Mouse (Mus musculus) heart, postnatal 0 days (tissue): ENCODE measurements at regions not wholly inside any gene's neighbourhood (a gene's known extent, or its start where the extent isn't known, plus 50 kb on each side); places are given as distances from the start of the nearest gene placed in this dataset.
"Not testable (repeated sequence)": the region's sequence is repeated elsewhere in the genome, so short reads cannot be mapped to it uniquely, and the experiment has no call there.

ENCODE experiments used
- ATAC-seq: fragments of 200-750 bp; cut with Nextera tagmentation; 2 replicates; pipeline ENCODE4 v1.8.0; 2017; ENCODE audit warnings: low read depth, moderate number of reproducible peaks, moderate library complexity; ENCODE audit not compliant: insufficient read depth
- DNase-seq: peaks from one replicate; pipeline ENCODE4 v3.0.0-alpha.2; 2016; ENCODE audit warnings: low spot score
- H3K27ac ChIP-seq: fragments of 300-500 bp; sonication (generic); 2 replicates; pipeline ENCODE4 v1.5.1; 2014; ENCODE audit warnings: low read depth, mild to moderate bottlenecking
- H3K27me3 ChIP-seq: fragments of 300-500 bp; sonication (generic); 2 replicates; pipeline ENCODE4 v1.6.1; 2014; ENCODE audit warnings: low read length, mixed read lengths; ENCODE audit not compliant: control insufficient read depth, insufficient read depth
- H3K36me3 ChIP-seq: fragments of 300-500 bp; sonication (generic); replicated peaks from 2 replicates; pipeline ENCODE4 v1.6.1; 2014; ENCODE audit warnings: low read length, mixed read lengths; ENCODE audit not compliant: control insufficient read depth, insufficient read depth
- H3K4me1 ChIP-seq: fragments of 300-500 bp; sonication (generic); 2 replicates; pipeline ENCODE4 v1.6.1; 2014; ENCODE audit warnings: antibody characterized with exemption; ENCODE audit not compliant: control insufficient read depth, insufficient read depth
- H3K4me2 ChIP-seq: fragments of 300-500 bp; sonication (generic); 2 replicates; pipeline ENCODE4 v1.6.1; 2014; ENCODE audit warnings: low read depth, mild to moderate bottlenecking, low read length, moderate library complexity
- H3K4me3 ChIP-seq: fragments of 300-500 bp; sonication (generic); 2 replicates; pipeline ENCODE4 v1.5.1; 2014; ENCODE audit warnings: low read depth, low read length
- H3K9ac ChIP-seq: fragments of 300-500 bp; sonication (generic); replicated peaks from 2 replicates; pipeline ENCODE4 v1.6.1; 2014; ENCODE audit warnings: low read depth, low read length, mixed read lengths
- H3K9me3 ChIP-seq: fragments of 300-500 bp; sonication (generic); replicated peaks from 2 replicates; pipeline ENCODE4 v1.6.1; 2016; ENCODE audit warnings: low read length; ENCODE audit not compliant: control insufficient read depth
- CTCF ChIP-seq: IDR thresholded peaks from 2 replicates; pipeline ENCODE4 v1.5.1; 2016; ENCODE audit warnings: antibody characterized with exemption, control low read depth, low read depth
- EP300 ChIP-seq: IDR thresholded peaks from 2 replicates; pipeline ENCODE4 v1.6.1; 2016; ENCODE audit warnings: antibody characterized with exemption, low read depth
- WGBS: fragments of 180-500 bp; shearing (Covaris S2); extraction: QIAGEN DNeasy Blood & Tissue Kit; methylation state at CpG from one replicate; pipeline ENCODE4 v1.1.7; 2014; 5-methylcytosine and 5-hydroxymethylcytosine counted together

DNA sequence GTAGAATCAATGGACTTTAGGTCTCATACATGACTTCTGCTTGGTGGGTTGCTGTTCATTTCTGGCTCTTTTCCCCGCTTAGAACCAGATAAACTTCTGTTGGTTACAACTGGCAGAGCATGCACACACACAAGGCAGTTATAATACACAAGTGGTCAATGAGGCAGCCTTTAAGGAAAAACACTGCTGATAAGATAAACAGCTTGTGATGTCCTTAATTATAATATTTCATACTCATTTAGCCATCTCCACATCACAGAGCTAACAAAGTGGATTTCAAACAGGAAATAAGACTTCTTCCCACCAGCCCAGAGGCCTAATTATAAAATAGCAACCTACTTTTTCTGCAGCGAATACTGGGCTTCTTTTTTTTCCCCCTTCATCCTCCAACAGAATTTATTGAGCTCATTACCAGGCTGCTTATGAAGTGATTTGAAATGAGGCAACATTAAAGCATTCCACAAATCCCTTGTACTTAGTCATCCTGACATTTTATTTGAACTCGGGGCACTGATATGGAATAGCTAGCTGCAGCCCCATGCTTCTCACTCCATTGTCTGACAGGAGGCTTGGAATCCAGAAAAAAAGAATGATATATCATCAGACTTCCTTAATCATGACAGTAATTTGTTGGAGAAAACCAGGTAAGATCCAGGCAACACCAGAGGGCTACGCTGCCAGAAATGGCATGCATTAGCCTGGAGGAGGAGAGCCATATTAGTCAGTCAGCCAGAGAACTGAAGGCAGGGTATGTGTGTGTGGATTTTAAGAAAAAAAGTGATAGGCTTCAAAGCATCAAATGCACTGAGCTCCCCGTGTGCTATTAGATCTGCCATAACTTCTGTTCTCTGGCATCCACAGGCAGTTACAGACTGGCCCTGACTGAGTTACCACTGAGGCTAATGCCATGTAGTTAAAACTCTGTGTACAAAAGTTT lies 620.3 kb upstream of the Map3k7 start:
- 63% methylated on average over 5 of the region's 5 CpGs for WGBS
- Histone ChIP-seq H3K4me2 (no peak overlapping the region), H3K27ac (no peak overlapping the region), H3K9me3 (no peaks in the 10 kb centered on the region), H3K27me3 (no peaks in the 10 kb centered on the region), H3K36me3 (no peaks in the 10 kb centered on the region), H3K9ac (no peak overlapping the region), H3K4me3 (no peak overlapping the region), H3K4me1 (no peaks in the 10 kb centered on the region)
- no peak for ATAC-seq
- DNase-seq = no peak
- TF ChIP-seq CTCF (no peak), EP300 (no peak)

DNA sequence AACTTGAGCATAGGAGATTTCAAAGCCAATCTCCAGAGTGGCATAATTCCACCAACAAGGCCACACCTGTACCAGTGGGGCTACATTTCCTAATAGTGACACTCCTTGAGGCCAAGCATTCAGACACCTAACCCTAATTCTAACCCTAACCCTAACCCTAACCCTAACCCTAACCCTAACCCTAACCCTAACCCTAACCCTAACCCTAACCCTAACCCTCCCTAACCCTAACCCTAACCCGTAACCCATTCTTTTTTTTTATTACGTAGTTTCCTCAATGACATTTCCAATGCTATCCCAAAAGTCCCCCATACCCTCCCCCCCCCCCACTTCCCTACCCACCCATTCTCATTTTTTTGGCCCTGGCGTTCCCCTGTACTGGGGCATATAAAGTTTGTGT lies 609.9 kb upstream of the Map3k7 start:
- H3K4me2 ChIP-seq, H3K9me3 ChIP-seq, H3K27ac ChIP-seq, H3K4me3 ChIP-seq, ATAC-seq, H3K4me1 ChIP-seq, H3K9ac ChIP-seq, H3K36me3 ChIP-seq, DNase-seq, H3K27me3 ChIP-seq: not testable (repeated sequence)
- 87% methylated on average over 2 of the region's 3 CpGs for whole genome bisulfite sequencing

DNA sequence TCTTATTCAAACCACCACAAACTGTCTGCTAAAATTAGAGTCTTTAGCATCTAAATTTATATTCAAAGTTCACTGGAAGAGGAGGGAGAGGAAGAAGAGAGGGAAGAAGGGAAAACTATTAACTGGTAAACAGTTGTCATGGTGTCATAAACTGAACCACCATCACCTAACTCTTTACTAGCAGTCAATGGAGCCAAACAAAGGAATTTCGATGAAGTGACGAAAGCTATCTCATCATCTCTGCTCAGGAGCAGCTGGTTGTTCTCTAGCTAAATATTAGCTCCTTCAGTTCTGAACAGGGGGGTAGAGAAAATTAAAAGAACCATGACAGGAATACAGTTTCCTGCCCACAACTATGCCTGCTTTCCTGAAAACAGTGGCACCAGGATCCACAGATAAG lies 608.9 kb upstream of the Map3k7 start:
- Histone ChIP-seq H3K4me3 (no peak overlapping the region), H3K36me3 (no peaks in the 10 kb centered on the region), H3K9me3 (no peaks in the 10 kb centered on the region), H3K9ac (no peak overlapping the region), H3K4me1 (no peaks in the 10 kb centered on the region), H3K4me2 (no peak overlapping the region), H3K27ac (no peak overlapping the region), H3K27me3 (no peaks in the 10 kb centered on the region)
- ATAC-seq (no peak), DNase-seq (no peak)
- WGBS = 67% methylated on average over 2 of the region's 2 CpGs
- no peak for TF ChIP-seq EP300
- TF ChIP-seq CTCF = no peak

DNA sequence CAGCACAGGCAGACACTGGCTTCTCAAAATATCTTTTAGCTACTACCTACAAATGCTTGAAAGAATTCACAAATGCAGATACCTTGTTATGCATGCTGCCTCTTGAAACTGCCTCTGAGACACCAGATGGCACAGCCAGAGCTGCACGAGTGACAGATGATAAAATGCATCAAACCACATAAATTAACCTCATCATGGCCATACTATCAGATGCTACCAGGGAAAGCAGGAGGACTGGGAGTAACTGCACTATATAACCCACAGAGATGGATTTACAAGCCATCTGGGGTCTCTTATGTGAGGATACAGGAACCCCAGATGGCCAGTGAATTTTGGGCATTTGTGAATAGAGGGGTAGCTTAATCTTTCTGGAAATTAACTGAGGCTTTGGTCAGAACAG lies 597.7 kb upstream of the Map3k7 start:
- WGBS = 55% methylated on average over 1 of the region's 1 CpGs
- no peak for TF ChIP-seq CTCF
- no peak for TF ChIP-seq EP300
- Histone ChIP-seq H3K4me2 (no peak overlapping the region), H3K9me3 (no peaks in the 10 kb centered on the region), H3K36me3 (no peaks in the 10 kb centered on the region), H3K27ac (no peak overlapping the region), H3K9ac (no peak overlapping the region), H3K27me3 (no peaks in the 10 kb centered on the region), H3K4me3 (no peak overlapping the region), H3K4me1 (no peaks in the 10 kb centered on the region)
- ATAC-seq (no peak), DNase-seq (no peak)

DNA sequence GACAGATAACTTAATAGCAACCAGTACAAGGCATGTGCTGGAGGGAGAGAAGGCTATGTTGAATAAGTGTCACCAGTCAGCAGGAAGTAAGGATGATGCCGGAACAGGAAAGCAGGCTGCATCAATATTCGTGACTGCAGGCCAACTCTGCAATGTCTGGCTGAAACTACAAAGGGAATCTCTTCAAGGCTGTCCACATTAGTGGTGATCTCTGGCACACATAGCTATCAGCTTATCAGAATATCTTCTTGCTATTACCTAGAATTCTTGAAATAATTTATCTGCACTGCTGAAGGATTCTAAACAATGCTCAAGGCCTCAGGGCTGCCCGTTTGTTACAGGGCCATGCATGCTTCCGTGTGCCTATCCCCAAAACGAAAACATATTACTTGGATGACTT lies 596.9 kb upstream of the Map3k7 start:
- 72% methylated on average over 5 of the region's 5 CpGs for WGBS
- DNase-seq (no peak), ATAC-seq (no peak)
- Histone ChIP-seq H3K27me3 (no peaks in the 10 kb centered on the region), H3K36me3 (no peaks in the 10 kb centered on the region), H3K4me3 (no peak overlapping the region), H3K9ac (no peak overlapping the region), H3K9me3 (no peaks in the 10 kb centered on the region), H3K4me2 (no peak overlapping the region), H3K4me1 (no peaks in the 10 kb centered on the region), H3K27ac (no peak overlapping the region)
- TF ChIP-seq EP300 (no peak), CTCF (no peak)

DNA sequence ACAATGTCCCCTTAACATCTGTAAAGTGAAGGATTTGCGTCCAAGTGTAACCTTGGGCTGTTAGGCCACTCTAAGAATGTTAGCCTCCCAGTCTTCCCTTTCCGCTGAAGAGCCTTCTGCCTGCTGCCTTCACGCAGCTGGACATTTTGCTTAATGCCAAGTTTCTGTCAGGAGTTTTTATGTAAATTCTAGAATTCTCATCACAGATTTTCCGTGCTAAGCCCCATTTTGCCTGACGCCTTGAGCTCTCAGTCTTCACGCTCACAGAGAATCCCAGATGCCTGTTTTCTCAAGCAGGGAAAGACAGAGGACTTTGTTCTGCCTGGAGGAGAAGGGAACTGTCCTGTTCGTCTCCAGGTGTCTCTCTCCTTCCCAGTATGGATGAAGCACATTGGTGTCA lies 593.8 kb upstream of the Map3k7 start:
- Histone ChIP-seq H3K27me3 (no peaks in the 10 kb centered on the region), H3K4me1 (no peaks in the 10 kb centered on the region), H3K9ac (no peak overlapping the region), H3K9me3 (no peaks in the 10 kb centered on the region), H3K4me2 (no peak overlapping the region), H3K27ac (no peak overlapping the region), H3K36me3 (no peaks in the 10 kb centered on the region), H3K4me3 (no peak overlapping the region)
- no peak for DNase-seq
- no peak for ATAC-seq
- 72% methylated on average over 7 of the region's 7 CpGs for WGBS
- TF ChIP-seq CTCF = no peak
- no peak for TF ChIP-seq EP300
